Mouse (Mus musculus): Measurements from ENCODE around the gene Cntnap2.

DNA sequence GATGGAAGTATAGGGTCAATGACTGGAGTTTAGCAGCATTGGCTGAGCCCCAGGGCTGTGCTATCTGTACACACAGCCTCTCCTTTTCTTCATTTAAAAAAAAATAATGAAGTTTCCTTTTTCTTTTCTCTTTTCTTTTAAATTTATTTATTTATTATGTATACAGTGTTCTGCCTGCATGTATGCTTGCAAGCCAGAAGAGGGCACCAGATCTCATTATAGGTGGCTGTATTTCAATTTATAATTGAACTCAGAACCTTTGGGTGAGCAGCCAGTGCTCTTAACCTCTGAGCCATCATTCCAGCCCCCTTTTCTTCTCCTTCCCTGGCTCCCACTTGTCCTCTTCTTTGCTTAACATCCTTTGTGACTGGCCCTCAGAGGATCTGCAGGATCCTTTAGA, 1807.2 kb downstream of the Cntnap2 start:
- TF ChIP-seq JUND (conservative IDR thresholded peaks at IDR 0.05; ENCODE audit: low read depth, low read length) (no peak), CTCF (conservative IDR thresholded peaks at IDR 0.05 in 1 of 2, IDR thresholded peaks at IDR 0.05 in 1 of 2; ENCODE audit: low read depth in 2 of 2, low read length in 2 of 2) (peak; percentile 17 to 53; a peak in 2 of 4 replicates), ZNF384 (IDR thresholded peaks at IDR 0.05; ENCODE audit: low read depth, low read length) (no peak), USF1 (IDR thresholded peaks at IDR 0.05; ENCODE audit: low read depth, low read length) (no peak), SIN3A (IDR thresholded peaks at IDR 0.05; ENCODE audit: low read length) (no peak), POLR2A (IDR thresholded peaks at IDR 0.05; ENCODE audit: low read depth, low read length) (no peak), ZKSCAN1 (IDR thresholded peaks at IDR 0.05; ENCODE audit: borderline replicate concordance, low read depth, low read length) (no peak), TBP (conservative IDR thresholded peaks at IDR 0.05; ENCODE audit: low read depth, low read length) (no peak), UBTF (IDR thresholded peaks at IDR 0.05; ENCODE audit: low read depth, low read length) (no peak), ZMIZ1 (IDR thresholded peaks at IDR 0.05; ENCODE audit: low read depth, low read length) (no peak)
